Mouse (Mus musculus): Measurements from ENCODE around the gene Frs3. TPM values are rescaled to one million over a fixed set of nuclear protein-coding genes. Genes with fewer than 3 reads are reported as not detected.

The Frs3 gene
- polyA plus RNA-seq, 1 experiment = 8.4 TPM

DNA sequence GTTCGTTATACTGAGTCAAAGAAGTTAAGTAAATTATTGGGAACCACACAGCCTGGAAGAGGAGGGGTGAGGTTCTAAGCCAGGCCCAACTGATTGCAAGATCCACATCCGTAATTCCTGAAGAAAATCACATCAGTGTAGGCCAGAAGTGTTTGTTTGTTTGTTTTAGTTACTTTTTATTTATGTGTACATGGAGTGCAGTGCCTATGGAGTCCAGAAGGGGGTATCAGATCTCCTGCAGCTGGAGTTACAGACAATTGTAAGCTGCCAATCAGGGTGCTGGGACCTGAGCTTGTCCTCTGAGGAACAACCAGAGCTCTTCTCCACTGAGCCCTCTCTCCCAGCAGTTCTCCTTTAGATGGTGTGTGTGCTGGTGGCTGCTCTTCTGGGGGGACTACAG is 51.4 kb downstream of the Frs3 start:
- Histone ChIP-seq H3K4me1 (ENCODE audit: control insufficient read depth, insufficient read depth, low read length) (peaks cover 16% of the 10 kb centered on the region), H3K4me3 (ENCODE audit: insufficient read depth, low read length) (no peak overlapping the region), H3K27ac (ENCODE audit: insufficient read depth, low read depth, low read length) (no peak overlapping the region)
- no peak for TF ChIP-seq POLR2A (IDR thresholded peaks at IDR 0.05; ENCODE audit: borderline replicate concordance, low read depth, low read length)
- TF ChIP-seq CTCF (IDR thresholded peaks at IDR 0.05; ENCODE audit: low read depth, low read length) = no peak

DNA sequence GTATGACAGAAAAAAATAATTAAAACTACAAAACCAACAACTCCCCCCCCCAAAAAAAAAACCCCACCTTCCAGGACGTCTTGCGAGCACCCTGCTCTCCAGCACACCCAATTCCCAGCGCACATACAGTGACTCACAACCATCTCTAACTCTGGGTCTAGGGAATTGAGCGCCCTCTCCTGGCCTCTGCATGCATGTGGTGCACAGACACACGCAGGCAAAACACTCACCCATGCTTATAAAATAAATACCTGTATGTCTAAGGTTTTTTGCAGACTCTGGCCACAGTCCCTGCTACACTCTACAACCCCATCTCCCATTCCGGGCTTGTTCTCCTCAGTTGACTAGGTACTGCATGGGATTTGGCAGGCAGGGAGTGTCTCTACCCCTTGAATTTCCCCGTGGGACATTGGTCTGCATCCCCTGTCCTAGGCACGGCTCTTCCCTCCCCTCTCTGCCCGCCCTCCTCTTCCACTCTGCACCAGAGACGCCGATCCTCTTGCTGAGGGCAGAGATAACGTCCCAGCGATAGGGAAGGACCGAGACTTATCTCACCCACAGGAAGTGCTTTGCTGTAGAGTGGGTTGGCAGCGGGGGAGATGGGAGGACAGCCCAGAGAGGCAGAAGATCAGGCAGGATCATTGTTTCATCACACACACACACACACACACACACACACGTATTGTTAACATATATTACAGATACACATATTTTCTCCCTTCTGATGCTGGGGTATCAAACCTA is 54.3 kb downstream of the Frs3 start:
- TF ChIP-seq CTCF (IDR thresholded peaks at IDR 0.05; ENCODE audit: low read depth, low read length) (no peak), POLR2A (IDR thresholded peaks at IDR 0.05; ENCODE audit: borderline replicate concordance, low read depth, low read length) (no peak)
- peaks cover 16% of the 10 kb centered on the region for H3K4me1 ChIP-seq (ENCODE audit: control insufficient read depth, insufficient read depth, low read length)
- no peak overlapping the region for H3K27ac ChIP-seq (ENCODE audit: insufficient read depth, low read depth, low read length)
- H3K4me3 ChIP-seq (ENCODE audit: insufficient read depth, low read length) = no peak overlapping the region

DNA sequence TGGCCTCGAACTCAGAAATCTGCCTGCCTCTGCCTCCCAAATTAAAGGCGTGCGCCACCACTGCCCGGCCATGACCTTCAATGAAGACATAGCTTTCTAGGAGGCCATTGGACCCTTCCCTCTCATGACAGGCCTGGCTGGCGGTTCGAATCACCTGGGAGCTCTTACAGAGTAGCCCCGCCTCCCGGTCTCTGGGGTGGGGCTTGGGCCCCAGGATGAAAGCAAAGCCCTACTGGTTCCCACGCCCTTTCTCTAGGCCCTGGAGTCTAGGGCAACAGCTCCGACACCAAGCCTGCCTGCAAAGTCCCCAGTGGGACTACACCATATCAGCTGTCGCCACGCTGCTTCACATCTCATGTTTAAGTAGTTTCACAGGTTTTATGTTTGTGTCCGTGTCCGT is 55.3 kb downstream of the Frs3 start:
- Histone ChIP-seq H3K4me3 (ENCODE audit: insufficient read depth, low read length) (no peak overlapping the region), H3K27ac (ENCODE audit: insufficient read depth, low read depth, low read length) (no peak overlapping the region), H3K4me1 (ENCODE audit: control insufficient read depth, insufficient read depth, low read length) (peaks cover 12% of the 10 kb centered on the region)
- no peak for TF ChIP-seq POLR2A (IDR thresholded peaks at IDR 0.05; ENCODE audit: borderline replicate concordance, low read depth, low read length)
- TF ChIP-seq CTCF (IDR thresholded peaks at IDR 0.05; ENCODE audit: low read depth, low read length) = no peak

DNA sequence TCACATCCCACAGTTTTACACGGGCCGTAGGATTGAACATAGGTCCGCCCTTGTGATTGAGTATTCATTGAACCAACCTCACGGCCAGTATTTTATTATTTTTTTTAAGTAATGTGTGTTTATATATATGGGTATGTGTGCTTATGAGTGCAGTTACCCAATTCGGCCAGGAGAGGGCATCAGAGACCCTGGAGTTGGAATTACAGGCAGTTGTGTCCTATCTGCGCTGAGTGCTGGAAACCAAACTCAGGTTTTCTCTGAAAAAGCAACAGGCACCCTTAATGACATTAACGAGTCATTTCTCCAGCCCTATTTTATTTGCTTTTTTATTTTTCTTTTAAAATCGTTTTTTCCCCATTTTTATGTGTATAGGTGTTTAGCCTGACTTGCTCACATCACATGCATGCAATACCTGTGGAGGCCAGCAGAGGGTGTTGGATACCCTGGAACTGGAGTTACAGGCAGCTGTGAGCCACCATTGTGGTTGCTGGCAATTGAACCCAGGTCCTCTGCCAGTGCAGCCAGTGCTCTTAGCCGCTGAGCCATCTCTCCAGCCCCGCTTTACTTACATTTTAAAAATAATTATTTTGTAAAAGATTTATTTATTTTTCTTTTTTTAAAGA is 56.0 kb downstream of the Frs3 start:
- no peak overlapping the region for H3K27ac ChIP-seq (ENCODE audit: insufficient read depth, low read depth, low read length)
- TF ChIP-seq CTCF (IDR thresholded peaks at IDR 0.05; ENCODE audit: low read depth, low read length) (no peak), POLR2A (IDR thresholded peaks at IDR 0.05; ENCODE audit: borderline replicate concordance, low read depth, low read length) (no peak)
- no peak overlapping the region for H3K4me3 ChIP-seq (ENCODE audit: insufficient read depth, low read length)
- peaks cover 6% of the 10 kb centered on the region; the same call in 1 of the 2 replicates for H3K4me1 ChIP-seq (ENCODE audit: control insufficient read depth, insufficient read depth, low read length)

DNA sequence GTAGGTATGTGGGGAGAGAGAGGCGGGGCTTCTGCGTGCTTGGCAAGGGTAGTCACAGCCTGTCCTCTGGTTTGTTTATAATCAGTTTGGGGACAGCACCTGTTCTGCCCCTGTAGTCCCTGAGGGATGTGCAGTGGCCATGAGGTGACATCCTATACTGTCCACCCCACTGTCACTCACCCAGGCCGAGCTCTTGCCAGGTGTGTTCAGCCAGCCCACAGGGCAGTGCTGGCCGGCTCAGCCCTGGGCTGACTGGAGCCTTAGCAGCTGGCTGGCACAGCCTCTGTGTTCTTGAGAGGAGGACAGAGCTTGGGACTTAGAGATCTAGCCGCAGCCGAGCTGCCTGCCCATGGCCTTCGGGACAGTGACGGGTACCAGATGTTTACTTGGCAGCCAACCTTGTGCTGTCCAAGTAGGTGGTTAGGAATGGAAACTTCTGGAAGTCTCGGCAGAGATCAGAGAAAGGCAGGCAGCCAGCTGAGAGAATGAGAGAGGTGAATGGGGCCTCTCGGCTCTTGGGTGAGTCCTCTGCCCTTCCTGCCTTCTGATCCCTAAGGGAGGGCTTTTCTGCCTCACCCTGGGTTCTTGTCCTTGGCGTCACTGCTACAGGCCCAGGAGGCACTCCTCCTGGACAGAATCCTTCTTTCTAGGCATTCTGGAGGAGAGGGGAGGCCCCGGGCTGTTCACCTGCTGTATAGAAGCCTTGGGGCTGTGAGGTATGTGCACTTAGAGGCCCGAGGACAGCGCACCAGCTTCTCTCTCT is 60.1 kb downstream of the Frs3 start:
- Histone ChIP-seq H3K27ac (ENCODE audit: insufficient read depth, low read depth, low read length) (no peak overlapping the region), H3K4me1 (ENCODE audit: control insufficient read depth, insufficient read depth, low read length) (peaks cover 7% of the 10 kb centered on the region), H3K4me3 (ENCODE audit: insufficient read depth, low read length) (no peak overlapping the region)
- no peak for TF ChIP-seq POLR2A (IDR thresholded peaks at IDR 0.05; ENCODE audit: borderline replicate concordance, low read depth, low read length)
- no peak for TF ChIP-seq CTCF (IDR thresholded peaks at IDR 0.05; ENCODE audit: low read depth, low read length)

DNA sequence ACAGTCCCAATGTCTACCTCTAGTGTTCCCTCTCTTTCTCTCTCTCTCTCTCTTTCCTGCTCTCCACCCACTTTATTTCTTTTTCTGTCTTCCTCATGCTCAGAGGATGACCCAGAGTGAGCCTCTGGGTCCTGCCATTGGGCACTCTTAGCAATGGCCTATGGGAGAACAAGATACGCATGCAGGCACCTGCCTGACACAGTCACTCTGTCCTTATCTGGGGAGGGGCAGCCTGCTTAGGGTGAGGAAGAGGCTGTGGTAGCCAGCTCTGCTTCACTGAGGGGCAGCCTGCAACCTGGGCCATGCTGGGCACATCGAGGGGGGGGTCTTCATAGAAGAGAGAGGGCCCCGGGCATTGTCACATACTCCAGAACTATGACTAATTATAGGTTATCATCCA is 60.8 kb downstream of the Frs3 start:
- TF ChIP-seq CTCF (IDR thresholded peaks at IDR 0.05; ENCODE audit: low read depth, low read length) (no peak), POLR2A (IDR thresholded peaks at IDR 0.05; ENCODE audit: borderline replicate concordance, low read depth, low read length) (no peak)

DNA sequence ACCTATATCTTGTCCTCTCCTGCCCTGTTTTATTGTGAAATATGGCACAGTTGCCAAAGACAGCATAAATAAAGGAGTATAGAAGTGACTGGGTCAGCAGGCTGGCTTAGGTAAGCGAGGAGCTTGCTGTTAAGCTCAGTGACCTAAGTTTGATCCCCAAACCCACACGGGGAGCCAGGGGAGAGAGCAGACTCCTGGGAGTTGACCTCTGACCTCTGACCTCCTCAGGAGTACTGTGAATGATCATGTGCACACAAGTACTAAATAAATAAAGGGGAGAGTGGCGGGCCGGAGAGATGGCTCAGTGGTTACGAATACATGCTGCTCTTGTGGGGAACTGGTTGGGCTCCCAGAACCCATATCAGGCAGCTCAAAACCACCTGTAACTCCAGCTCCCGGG is 61.3 kb downstream of the Frs3 start:
- no peak for TF ChIP-seq CTCF (IDR thresholded peaks at IDR 0.05; ENCODE audit: low read depth, low read length)
- TF ChIP-seq POLR2A (IDR thresholded peaks at IDR 0.05; ENCODE audit: borderline replicate concordance, low read depth, low read length) = no peak
- Histone ChIP-seq H3K4me1 (ENCODE audit: control insufficient read depth, insufficient read depth, low read length) (peaks cover 16% of the 10 kb centered on the region), H3K27ac (ENCODE audit: insufficient read depth, low read depth, low read length) (no peak overlapping the region), H3K4me3 (ENCODE audit: insufficient read depth, low read length) (no peak overlapping the region)

More for the DNA sequence above, 60.8 kb downstream of the Frs3 start:
- Histone ChIP-seq H3K4me1 (ENCODE audit: control insufficient read depth, insufficient read depth, low read length) (peaks cover 11% of the 10 kb centered on the region), H3K27ac (ENCODE audit: insufficient read depth, low read depth, low read length) (no peak overlapping the region), H3K4me3 (ENCODE audit: insufficient read depth, low read length) (no peak overlapping the region)

DNA sequence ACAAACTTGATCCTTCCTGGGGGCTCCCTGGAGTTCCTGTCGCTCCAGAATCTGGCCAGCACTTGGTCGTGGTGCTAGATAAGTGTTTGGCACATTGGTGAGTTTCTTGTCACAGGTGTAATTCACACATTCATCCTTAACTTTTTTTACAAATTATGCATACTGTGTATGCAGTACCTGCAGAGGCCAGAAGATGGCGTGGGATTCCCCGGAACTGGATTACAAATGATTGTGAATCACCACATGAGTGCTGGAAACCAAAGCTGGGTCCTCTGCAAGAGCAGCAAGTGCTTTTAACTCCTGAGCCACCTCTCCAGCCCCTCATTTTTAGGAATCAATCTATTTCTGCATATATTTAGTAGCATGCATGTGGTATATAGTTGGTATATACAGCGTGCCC is 63.0 kb downstream of the Frs3 start:
- no peak overlapping the region for H3K4me3 ChIP-seq (ENCODE audit: insufficient read depth, low read length)
- H3K4me1 ChIP-seq (ENCODE audit: control insufficient read depth, insufficient read depth, low read length) = peaks cover 33% of the 10 kb centered on the region
- TF ChIP-seq CTCF (IDR thresholded peaks at IDR 0.05; ENCODE audit: low read depth, low read length) (peak; percentile 28; the same call in 1 of the 2 replicates), POLR2A (IDR thresholded peaks at IDR 0.05; ENCODE audit: borderline replicate concordance, low read depth, low read length) (no peak)
- H3K27ac ChIP-seq (ENCODE audit: insufficient read depth, low read depth, low read length) = no peak overlapping the region

DNA sequence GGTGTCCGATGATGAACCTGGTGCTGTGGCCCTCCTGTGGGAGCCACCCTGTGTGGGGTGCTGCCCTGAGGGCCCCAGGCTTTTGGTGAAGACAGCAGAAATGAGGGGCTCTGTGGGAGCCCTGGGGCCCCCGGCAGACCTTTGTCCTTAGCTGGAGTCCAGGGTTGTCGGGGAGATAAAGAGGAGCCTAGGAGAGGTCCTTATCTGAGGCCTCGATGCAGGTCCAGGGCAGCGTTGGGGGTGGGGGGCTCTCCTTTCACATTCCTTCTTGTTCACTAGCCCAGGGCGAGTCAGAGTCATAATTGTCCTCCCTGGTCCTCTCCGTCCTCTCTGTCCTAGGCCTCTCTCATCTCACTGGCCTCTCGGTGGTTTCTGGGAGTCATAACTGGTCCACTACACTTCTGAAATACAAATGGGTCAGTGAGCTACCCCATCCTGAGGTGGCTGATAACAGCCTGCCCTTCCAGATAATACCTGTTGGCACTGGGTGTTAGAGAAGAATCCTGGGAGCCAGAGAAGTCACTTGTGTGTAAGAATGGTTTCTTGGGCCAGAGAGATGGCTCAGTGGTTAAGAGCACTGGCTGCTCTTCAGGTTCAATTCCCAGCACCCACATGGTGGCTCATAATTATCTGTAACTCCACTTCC is 64.4 kb downstream of the Frs3 start:
- H3K27ac ChIP-seq (ENCODE audit: insufficient read depth, low read depth, low read length) = peak overlapping the region; percentile 94
- peaks cover 44% of the 10 kb centered on the region for H3K4me1 ChIP-seq (ENCODE audit: control insufficient read depth, insufficient read depth, low read length)
- TF ChIP-seq CTCF (IDR thresholded peaks at IDR 0.05; ENCODE audit: low read depth, low read length) (no peak), POLR2A (IDR thresholded peaks at IDR 0.05; ENCODE audit: borderline replicate concordance, low read depth, low read length) (no peak)
- H3K4me3 ChIP-seq (ENCODE audit: insufficient read depth, low read length) = no peak overlapping the region

Other genes with a start within 250 kb of the Frs3 start
- 23.7 and 30.1 TPM in 2 replicates for gene Taf8, start 186.7 kb upstream of the Frs3 start, polyA plus RNA-seq (2012; ENCODE audit: insufficient read depth, insufficient read length, missing spikeins)
- 89.1 and 95.0 TPM in 2 replicates for gene Ccnd3, start 184.0 kb upstream of the Frs3 start, polyA plus RNA-seq (2012; ENCODE audit: insufficient read depth, insufficient read length, missing spikeins)
- 4.1 and 5.0 TPM in 2 replicates for gene Bysl, start 77.5 kb upstream of the Frs3 start, polyA plus RNA-seq (2012; ENCODE audit: insufficient read depth, insufficient read length, missing spikeins)
- gene Med20, start 77.4 kb upstream of the Frs3 start, polyA plus RNA-seq (2012; ENCODE audit: insufficient read depth, insufficient read length, missing spikeins) = 19.7 and 23.4 TPM in 2 replicates
- gene Gm20517, start 77.4 kb upstream of the Frs3 start, polyA plus RNA-seq (2012; ENCODE audit: insufficient read depth, insufficient read length, missing spikeins) = 1.2 and 3.1 TPM in 2 replicates
- gene Usp49, start 58.3 kb upstream of the Frs3 start, polyA plus RNA-seq (2012; ENCODE audit: insufficient read depth, insufficient read length, missing spikeins) = 7.3 and 8.6 TPM in 2 replicates
- 220 TPM in 2 replicates for gene Tomm6, start 644 bp upstream of the Frs3 start, polyA plus RNA-seq (2012; ENCODE audit: insufficient read depth, insufficient read length, missing spikeins)
- gene Gm21981, start 5.4 kb downstream of the Frs3 start, polyA plus RNA-seq (2012; ENCODE audit: insufficient read depth, insufficient read length, missing spikeins) = 0.58 and 0.97 TPM in 2 replicates
- gene Prickle4, start 5.7 kb downstream of the Frs3 start, polyA plus RNA-seq (2012; ENCODE audit: insufficient read depth, insufficient read length, missing spikeins) = 2.9 and 3.2 TPM in 2 replicates
- not detected in 2 replicates for gene Pgc, start 37.8 kb downstream of the Frs3 start, polyA plus RNA-seq (2012; ENCODE audit: insufficient read depth, insufficient read length, missing spikeins)
- gene Tfeb, start 48.0 kb downstream of the Frs3 start, polyA plus RNA-seq (2012; ENCODE audit: insufficient read depth, insufficient read length, missing spikeins) = 43.2 and 48.4 TPM in 2 replicates
- not detected in 2 replicates for gene Mdfi, start 145.7 kb downstream of the Frs3 start, polyA plus RNA-seq (2012; ENCODE audit: insufficient read depth, insufficient read length, missing spikeins)
- gene Foxp4, start 235.6 kb downstream of the Frs3 start, polyA plus RNA-seq (2012; ENCODE audit: insufficient read depth, insufficient read length, missing spikeins) = 5.2 and 6.0 TPM in 2 replicates

All from bone marrow macrophage, adult 2 months (primary cell).